Mouse (Mus musculus) left cerebral cortex, postnatal 14 days (tissue): ENCODE results near the gene Ptch2. TPM values are rescaled to one million over a fixed set of nuclear protein-coding genes. Genes with fewer than 3 reads are reported as not detected.
A peak's percentile ranks its signal among the peaks of the same experiment; 100 is the strongest.

Experiments used
- DNase-seq, 2 experiments: peaks; one replicate each; pipeline ENCODE4 v3.0.0; 2021 to 2022; ENCODE audit warnings: low spot score in 2 of 2, mixed read lengths in 1 of 2
- intact Hi-C: fragments of 180-260 bp; cut with DNase I; formaldehyde crosslinking; loops from one replicate; pipeline ENCODE4 v1.15.1; 2025
- long read RNA-seq, 2 experiments: library from polyadenylated mRNA; stranded (forward); transcript quantifications; one replicate each; pipeline ENCODE4 v2.0.0; 2021
- total RNA-seq, 2 experiments: library from RNA; stranded (reverse); gene quantifications; 2 replicates each; pipeline ENCODE4 v1.2.3; 2021

Gene Ptch2
- total RNA-seq, result 1 to 10 TPM; 1.3 to 2.4 TPM
- long read RNA-seq, experiment 1, result 0 reads
- long read RNA-seq, experiment 2, full-length matches to known transcripts, result 1 of 1 reads
- long read RNA-seq, experiment 2, partial matches to known transcripts, result 0 of 1 reads
- long read RNA-seq, experiment 2, other reads (novel, unspliced or antisense), result 0 of 1 reads

DNA sequence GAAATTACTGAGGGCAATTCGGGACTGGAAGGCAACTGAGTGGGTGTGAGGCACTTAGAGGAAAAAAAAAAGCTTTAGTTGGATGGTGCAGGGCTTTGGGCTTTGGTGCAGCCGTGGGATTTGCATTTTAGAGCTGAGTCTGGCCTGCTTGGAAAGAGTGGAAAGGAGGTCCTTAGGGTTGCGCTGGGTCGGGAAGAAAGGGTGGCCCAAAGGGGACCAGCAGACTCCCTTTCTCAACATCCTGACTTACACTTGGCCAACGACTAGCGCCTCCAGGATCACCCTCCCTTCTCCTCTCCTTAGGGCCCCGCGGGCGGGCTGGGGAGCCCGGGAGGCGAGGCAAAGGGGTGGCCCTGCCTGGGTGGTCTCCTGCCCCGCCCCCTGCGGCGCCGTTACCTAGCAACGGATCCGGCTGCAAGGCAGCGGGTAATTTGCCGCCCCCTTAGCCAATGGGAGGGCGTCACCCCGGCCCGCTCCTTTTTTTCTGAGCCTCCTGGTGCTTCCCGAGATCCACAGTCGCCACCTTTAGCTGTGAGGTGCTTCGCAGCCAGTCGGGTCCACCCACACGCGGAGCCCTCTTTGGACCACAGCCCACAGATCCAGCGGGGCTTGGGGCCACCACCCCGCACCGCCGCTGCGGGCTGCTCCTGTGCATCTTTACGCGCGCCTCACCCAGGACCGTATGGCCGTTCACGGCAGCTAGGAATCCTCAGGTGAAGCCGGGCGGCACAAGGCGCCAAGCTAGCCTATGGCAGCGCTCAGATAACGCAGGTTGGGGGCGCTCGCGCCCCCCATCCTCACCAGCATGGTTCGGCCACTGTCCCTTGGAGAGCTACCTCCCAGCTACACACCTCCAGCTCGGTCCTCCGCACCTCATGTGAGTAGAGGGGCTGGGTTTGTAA lies at the start of gene Ptch2:
Ptch2 (plus strand) TSS at position 525 of the 902 bp plus-strand sequence.
- intact Hi-C loops, result no loop called here
- DNase-seq, result peak; percentile 52 to 65

DNA sequence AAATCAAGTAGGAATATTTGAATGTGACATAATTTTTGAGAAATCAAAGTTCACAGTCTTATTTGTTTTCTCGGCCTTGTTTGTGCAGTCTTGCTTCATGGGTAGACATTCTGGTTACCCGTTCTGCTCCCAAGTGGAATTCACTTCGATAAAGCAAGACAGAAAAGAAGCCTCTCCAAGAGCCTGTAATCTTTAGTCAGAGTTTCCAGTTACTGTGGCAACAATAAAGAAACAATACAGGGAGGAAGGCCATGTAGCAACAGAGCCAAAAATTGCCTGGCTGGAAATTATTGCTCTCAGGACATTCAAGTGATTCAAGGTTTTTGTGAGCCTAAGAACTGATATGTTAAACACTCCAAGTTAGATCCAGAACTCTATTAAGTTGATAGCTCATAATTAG lies 47.0 kb upstream of the Ptch2 start:
- no peak for DNase-seq
- intact Hi-C loops, result no loop called here

DNA sequence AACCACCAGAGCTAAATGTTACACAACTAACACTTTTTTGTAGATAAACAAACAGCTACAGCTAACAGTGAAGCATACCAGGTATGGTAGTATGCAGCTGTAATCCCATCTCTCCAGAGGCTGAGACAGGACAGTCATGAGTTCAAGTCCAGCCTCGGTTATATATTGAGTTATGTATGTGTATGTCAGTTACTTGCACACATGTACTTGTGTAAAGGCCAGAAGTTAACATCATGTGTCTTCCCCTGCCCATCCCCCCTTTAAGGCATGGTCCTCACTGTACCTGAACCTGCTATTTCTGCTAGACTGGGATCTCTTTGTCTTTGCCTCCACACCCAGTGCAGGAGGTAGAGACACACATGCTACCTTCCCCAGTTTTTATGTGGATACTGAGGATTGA lies 46.4 kb upstream of the Ptch2 start:
- intact Hi-C loops, result no loop called here

DNA sequence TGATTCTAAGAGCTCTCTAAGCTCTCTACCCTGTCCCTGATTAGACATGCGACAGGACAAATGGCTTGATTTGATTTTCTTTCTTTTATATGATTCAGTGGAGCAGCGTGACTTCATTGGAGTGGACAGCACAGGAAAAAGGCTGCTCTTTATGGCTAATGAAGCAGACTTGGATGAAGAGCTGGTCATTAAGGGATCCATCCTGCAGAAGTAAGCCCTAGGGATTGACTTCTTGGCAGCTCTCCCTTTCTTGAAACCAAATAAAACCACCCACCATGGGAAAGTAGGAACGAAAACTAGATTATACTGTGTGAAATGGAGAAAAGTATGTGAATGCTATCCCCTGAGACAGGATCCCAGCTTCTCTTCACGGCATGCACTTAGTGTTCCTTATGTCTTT lies 43.2 kb upstream of the Ptch2 start:
- DNase-seq, result no peak
- intact Hi-C loops, result no loop called here

More for the DNA sequence above, 46.4 kb upstream of the Ptch2 start:
- DNase-seq, result no peak

DNA sequence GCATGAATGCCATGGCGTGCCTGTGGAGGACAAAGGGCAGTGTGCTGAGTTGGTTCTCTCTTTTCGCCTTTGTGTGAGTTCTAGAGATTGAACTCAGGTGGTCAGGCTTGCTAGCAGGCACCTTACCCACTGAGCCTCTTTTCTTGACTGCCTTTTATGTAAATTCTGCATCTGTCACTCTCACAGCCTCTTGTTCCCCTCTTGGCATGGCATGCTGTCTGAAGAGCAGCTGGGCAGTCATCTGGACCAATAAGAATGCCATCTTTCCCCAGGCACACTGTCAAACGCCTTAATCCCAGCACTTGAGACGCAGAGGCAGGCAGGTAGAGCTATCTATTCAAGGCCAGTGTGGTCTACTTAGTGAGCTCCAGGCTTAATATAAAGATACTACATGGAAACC lies 41.9 kb upstream of the Ptch2 start:
- DNase-seq, result no peak
- intact Hi-C loops, result no loop called here

DNA sequence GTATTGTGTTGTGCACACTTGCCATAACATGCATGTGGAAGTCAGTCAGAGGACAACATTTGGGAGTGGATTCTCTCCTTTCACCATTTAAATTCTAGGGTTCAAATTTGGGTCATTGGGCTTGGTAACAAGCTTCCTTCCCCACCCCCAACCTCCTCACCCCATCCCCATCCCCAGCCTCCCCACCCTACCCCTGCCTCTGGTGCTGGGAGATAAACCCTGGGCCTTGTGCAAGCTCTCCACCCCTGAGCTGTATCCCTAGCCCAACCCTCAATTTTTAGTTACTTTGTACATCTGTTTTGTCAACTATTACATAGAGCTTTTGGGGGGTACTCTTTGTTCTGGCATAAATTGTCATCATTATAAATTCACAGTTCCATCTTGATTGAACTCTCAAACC lies 39.8 kb upstream of the Ptch2 start:
- intact Hi-C loops, result no loop called here
- DNase-seq, result no peak

DNA sequence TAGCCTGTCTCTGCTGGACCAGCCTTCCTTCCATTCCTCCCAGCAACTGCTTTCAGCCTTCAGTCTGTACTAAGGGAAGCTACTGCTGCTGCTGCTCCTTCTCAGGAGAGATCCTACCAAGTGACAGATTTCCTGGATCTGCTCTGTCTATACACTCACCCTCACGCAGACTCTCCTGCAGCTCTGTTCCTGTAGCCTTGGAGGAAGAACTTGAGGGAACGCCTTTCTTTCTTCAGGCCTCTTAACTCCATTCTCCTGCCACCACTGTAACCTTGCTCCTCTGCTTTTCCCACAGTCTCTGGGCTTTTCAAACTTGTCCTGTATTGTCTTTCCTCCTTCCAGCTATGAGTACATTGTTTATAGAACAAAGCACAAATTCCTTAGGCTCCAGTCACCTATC lies 39.4 kb upstream of the Ptch2 start:
- DNase-seq, result no peak

DNA sequence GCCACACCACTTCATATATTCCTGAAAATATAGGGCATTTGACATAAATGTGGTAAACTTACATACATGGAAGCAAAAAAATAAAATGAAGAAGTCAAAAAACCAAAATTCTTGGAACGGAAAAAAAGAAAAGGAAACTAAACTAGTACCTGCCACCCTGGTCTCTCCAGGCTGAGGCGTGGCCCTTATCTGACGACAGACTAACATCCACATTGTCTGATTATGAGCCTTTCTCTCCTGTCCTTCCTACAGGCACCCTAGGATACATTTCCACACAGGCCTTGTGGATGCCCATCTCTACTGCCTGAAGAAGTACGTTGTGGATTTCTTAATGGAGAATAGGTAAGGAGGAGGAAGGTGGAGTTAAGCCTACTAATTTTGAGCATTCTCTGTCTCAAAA lies 37.4 kb upstream of the Ptch2 start:
- intact Hi-C loops, result no loop called here
- no peak for DNase-seq

More for the DNA sequence above, 39.4 kb upstream of the Ptch2 start:
- intact Hi-C loops, result no loop called here

DNA sequence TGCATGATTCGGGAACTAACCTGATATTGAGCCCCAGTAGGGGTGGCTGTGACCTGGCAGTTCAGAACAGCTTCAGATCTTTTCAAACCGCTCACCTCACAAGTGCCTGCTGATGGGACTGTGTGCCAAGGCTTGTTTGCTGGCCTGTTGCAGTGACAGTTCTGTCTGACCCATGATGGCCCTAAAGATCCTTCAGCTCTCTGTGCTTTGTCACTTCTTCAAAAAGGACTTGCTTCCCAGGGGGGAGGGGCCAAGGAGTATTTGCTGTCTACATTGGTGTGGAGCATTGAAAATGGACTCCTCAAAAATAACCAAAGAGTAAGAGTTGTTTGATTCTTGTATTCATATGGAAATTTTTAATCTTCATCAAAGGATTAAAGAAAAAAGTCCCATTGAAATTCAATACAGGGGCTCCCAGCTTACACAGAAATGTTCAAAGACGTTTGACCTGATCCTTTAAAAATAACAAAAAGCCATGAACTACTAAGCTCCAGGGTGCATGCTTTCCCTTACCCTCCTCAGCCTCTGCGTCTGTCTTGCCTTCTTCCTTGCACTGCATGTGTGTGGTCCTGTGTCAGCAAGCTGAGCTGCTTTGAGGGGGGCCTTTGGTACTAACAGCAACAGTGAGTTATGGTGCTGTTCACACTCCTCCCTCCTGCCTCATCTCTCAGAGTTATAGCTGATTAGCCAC lies 33.0 kb upstream of the Ptch2 start:
- DNase-seq, result no peak
- intact Hi-C loops, result no loop called here

DNA sequence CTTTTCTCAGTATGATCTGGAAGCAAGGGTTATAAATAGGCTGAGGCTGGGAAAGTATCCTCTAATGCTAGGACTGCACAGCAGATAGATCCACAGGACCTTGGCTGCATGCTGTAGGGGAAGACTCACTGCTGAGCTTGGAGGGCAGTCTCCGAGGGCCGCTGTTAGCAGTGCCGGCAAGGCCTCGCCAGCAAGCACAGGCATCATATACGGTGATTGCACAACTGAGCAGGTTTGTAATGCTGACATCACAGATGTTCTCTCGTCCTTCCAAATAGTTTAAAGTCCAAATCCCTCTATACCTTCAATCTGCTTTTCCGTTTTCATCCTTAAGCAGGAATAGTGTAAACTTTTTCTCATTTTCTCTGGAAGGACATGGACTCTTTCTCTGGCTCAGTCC lies 27.8 kb upstream of the Ptch2 start:
- intact Hi-C loops, result no loop called here
- DNase-seq, result no peak

DNA sequence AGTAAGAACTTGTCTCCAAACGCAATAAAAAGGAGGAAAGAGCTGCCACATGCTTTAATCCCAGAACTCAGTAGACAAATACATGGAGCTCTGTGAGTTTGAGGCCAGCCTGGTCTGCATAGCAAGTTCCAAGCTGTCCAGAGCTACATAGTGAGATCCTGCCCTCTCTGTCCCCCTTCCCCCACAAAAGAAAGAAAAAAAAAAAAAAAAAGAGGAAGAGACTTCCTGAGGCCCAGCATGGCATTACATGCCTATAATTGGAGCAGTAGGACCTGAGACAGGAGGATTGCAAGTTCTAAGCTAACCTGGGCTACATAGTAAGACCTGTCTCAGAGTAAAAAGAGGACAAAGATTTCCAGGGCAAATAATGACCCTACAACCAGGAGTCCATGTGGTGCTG lies 26.2 kb upstream of the Ptch2 start:
- no peak for DNase-seq
- intact Hi-C loops, result no loop called here

DNA sequence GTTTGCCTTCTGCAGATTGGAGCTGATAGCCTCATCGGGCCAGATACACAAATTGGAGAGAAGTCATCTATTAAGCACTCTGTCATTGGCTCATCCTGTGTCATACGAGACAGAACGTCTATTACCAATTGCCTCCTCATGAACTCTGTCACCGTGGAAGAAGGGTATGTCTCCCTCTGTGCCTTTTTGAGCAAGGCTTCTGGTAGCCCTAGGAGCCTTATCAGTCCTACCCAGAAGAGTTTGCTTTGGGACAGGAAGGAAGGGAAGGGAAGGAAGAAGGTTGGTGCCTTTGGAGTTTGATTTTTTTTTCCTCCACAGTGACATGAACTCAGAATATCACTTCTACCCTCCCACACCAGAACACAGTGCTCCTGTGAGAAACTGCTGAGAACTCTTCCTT lies 25.3 kb upstream of the Ptch2 start:
- no peak for DNase-seq
- intact Hi-C loops, result no loop called here

DNA sequence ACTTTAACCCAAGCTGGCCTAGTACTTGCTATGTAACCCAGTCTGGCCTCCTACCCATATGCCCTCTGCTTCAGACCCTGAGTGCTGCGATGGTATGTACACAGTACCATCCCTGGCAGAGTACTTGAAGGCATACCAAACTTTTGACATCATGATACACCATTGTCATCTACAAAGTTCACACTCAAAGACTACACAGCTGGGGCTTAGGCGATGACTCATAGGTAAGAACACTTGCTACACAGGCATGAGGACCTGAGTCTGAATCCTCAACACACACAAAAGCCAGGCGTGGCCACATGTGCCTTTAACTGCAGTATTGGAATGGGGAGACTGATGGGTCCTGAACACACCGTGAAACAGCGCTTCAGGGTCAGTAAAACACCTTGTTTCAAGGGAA lies 24.7 kb upstream of the Ptch2 start:
- DNase-seq, result no peak

DNA sequence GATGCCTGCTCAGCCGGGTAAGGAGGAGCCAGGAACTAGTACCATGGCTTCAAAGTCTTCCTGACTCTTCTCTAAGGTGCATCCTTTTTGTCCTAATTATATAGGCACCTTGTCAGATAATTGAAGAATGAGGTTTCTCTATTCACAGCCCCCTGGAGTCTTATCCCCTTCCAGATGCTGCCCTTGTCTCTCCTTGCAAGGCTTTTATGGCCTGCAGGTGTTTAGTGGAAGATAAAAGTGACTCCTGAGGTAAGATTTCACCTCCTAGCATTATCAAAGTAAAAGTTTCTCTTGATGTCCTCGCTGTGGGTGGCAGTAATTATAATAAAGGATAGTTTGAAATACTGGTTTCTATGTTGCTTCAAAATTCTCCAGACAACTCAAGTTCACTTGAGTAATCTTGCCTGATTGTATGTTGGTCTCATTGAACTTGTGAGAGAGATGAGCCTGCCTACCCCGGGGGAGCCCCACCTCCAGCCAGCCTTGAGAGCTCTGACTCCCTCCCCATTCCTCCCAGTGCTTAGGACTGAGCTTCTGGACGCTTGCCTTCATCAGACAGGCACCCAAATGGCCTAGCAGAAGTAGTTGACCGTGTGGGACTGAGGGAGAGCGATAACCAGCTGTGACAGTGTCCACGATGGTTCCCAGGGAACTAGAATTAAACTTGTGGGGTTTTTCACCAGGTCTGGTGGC lies 7.8 kb upstream of the Ptch2 start:
- intact Hi-C loops, result no loop called here
- DNase-seq, result no peak

More for the DNA sequence above, 24.7 kb upstream of the Ptch2 start:
- intact Hi-C loops, result no loop called here

DNA sequence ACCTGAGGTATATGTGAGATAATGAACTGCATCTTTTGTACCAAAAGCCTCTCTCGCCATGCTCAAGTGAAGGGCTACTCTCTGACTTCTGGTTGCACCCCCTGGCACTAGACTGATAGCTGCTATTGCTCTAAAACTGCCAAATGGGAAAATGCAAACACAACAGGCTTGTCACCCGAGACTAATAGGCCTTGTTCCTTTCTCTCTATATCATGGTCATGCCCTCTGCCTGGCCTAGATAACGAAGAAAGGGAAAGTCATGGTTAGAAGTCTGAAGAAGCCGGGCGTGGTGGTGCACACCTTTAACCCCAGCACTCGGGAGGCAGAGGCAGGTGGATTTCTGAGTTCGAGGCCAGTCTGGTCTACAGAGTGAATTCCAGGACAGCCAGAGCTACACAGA lies 5.3 kb upstream of the Ptch2 start:
- intact Hi-C loops, result no loop called here
- no peak for DNase-seq

DNA sequence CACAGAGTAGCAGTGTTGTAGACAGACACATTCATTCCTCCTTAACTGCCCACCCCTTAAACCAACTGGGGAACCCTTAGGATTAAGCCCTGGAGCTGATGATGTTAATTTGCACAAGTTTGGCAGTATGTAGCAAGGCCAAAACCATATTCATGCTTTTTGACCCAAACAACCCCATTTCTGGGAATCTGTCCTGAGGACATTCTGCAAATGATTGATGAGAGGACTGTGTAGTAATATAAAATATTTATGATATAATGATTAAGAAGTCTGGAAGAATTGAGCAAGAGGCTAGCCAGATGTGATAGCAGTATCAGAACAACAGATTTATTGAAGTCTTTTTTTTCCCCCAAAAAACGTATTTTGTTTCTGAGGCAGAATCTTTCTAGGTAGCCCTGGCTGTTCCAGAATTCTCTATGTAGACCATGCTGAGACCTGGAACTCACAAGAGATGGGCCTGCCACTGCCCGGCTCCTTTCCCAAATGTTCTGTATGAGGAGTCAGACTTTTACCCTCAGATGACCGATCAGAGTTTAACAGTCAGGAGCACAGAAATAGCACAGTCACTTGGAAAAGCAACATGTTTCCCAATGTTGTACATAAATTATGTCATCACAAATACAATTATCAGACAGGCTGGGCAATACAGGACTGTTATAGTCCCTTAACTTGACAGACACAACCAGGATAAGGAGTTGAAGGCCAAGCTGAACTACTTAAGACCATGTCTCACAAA lies 1.1 kb upstream of the Ptch2 start:
- no peak for DNase-seq
- intact Hi-C loops, result no loop called here

DNA sequence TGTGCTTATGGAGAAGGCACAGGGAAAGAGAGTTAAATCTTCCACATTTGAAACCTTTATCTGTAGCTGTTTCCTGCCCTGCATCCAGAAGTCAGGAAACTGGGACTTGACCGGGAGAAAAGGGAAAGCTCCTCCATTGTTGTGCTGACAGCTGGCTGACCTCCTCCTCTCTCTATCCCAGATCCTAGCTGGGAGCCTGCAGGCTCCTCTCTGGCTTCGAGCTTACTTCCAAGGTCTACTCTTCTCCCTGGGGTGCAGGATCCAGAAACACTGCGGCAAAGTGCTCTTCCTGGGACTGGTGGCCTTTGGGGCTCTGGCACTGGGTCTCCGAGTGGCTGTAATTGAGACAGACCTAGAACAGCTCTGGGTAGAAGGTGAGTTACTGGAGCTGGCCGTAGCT lies 791 bp downstream of the Ptch2 start:
- intact Hi-C loops, result no loop called here

DNA sequence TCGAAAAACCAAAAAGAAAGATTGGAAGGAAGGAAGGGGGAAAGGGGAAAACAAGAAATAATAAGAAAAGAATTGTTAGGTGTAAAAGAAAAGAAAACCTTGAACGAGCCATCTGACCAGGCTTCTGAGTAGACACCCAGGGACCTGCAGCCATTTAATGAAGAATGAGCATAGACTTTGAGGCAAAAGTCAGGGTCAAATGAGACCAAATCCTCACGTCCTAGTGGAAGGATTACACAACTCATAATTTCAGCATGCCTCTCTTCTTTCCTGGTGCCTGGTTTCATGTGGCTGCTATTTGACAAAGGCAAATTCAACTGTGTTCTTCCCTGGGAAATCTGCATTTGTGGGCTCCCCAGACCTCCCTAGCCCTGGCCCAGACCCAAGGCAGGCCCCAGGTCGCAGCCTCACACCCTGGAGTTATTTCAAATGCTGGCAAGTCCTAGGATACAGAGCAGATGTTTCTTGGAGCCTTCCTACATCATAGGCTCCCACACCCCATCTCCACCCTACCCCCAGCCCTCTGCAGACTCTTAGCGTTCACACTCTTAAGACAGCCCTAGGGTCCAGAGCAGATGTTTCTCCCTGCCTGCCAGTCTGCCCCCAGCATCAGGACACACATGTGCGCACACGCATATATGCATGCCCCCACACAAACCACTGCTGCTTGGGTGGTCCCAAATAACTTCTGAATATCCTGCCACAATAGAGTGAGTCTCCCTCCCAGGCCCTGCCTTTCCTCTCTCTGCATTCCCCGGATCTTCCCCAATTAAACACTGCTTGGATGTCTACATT lies 2.3 kb downstream of the Ptch2 start:
- intact Hi-C loops, result no loop called here

More for the DNA sequence above, 791 bp downstream of the Ptch2 start:
- DNase-seq, result no peak

DNA sequence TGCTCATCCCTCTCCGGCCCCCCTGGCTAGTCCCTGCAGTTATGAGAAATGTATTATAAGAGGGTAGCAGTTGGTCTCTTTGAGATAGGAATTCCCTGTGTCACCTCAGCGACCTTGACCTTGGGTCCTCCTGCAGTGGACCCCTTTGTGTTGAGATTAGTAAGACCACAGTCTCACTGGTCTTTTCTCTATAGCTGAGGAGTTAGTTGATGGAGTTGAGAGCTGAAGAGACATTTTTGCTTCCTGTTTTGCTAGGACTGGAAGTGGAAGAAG lies 2.8 kb downstream of the Ptch2 start:
- intact Hi-C loops, result no loop called here

More for the DNA sequence above, 2.3 kb downstream of the Ptch2 start:
- no peak for DNase-seq

More for the DNA sequence above, 2.8 kb downstream of the Ptch2 start:
- no peak for DNase-seq
